Mouse (Mus musculus) cerebellum, adult (tissue): ENCODE results near the gene Dysf.

Experiments used
- ATAC-seq: cut with Nextera tagmentation; 2 replicates; pipeline ENCODE4 v1.9.2; 2017; ENCODE audit warnings: mild to moderate bottlenecking, moderate library complexity, mixed read lengths; ENCODE audit not compliant: insufficient number of reproducible peaks, low FRiP score, low TSS enrichment

Gene Dysf

DNA sequence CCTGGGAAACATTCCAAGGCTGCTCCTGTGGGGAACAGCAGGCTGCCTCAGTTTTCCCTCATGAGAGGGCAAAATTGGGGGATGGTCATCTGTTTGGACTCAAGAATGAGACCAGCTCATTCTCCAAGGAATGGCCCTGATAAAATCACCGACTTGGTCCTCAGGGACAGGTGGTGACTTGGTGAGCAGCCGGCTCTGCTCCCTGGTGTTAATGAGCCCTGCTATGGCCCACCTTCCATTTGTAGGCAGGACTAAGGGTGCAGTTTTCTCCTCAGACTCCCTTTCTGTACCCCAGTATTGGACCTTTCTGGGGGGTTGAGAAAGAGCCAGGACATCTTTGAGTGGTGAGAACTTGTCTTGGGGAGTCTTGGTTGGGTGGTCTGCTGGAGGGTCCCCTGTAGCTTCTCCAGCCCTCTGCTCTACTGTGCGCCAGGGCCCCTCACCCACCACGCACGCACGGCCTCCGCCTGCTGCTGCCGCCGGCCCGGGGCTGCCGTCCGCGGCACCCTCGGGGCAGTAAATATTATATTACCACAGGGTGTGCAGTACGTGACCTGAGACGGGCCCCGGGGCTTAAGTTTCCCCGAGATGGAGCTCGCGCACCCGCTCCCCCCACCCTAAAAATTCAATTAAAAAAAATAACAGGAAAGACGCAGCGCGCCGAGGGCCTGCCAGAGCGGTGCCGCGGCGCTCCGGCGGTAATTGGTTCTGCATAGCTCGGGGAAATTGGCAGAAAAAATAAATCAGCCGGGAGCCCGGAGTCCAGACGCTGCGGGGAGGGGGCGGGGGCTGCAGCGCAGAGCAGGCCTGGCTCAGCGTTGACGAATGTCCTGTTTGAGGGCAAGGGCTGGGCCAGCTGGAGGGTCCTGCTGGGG, 97.0 kb downstream of the Dysf start:
- ATAC-seq = no peak

DNA sequence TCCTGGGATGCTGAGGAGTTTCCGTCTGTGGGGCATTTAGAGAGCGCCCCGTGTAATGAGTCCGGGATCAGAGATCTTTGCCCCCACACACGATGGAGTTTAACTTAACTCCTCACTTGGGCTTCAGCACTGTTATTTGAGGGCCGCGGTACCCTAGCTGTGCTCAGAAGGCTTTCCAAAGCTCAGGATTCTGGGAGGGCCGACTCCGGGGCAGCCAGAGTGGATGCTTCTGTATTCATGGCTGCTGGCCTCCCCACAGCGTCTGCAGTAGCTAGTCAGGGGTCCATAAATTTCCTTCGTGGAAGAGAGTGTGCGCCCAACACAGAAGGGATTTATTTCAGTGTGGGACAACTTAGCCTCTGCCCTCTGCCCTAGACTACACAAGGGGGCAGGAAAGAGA, 97.7 kb downstream of the Dysf start:
- no peak for ATAC-seq

DNA sequence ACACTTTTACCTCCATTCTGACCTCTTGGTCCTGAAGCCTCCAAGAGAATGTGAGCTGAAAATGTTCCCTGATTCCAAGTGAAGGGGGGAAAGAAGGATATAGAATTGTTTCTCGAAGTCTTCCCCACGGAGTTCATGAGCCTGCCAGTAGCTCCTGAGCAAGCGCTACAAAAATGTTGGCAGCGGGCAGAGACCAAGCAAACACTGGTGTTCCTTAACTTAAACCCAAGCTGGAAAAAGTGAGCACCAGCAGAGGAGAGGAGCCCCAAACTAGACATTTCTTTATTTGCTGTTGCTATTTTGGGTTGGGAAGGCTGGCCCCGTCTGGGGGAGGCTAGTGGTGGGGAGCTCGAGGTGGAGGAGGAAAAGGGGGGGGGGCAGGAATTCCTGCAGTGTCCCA, 102.0 kb downstream of the Dysf start:
- no peak for ATAC-seq

DNA sequence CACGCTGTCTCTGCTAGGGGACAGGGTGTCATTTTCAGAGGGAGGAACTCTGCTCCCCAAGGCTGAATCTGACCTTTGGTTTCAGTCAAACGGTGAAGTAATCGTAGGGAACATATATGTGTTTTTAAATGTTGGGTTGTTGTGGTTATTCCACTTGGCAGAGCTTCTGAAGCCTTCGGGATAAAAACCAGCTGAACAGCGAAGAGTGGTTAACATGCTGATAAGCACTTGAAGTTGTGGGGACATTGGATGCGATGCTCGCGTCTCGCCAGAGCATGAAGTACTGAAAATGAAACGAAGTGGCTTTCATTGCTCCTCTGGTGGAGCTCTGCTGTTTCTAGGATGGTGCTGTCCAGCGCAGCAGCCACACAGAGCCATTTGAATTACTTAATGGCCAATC, 102.7 kb downstream of the Dysf start:
- no peak for ATAC-seq

DNA sequence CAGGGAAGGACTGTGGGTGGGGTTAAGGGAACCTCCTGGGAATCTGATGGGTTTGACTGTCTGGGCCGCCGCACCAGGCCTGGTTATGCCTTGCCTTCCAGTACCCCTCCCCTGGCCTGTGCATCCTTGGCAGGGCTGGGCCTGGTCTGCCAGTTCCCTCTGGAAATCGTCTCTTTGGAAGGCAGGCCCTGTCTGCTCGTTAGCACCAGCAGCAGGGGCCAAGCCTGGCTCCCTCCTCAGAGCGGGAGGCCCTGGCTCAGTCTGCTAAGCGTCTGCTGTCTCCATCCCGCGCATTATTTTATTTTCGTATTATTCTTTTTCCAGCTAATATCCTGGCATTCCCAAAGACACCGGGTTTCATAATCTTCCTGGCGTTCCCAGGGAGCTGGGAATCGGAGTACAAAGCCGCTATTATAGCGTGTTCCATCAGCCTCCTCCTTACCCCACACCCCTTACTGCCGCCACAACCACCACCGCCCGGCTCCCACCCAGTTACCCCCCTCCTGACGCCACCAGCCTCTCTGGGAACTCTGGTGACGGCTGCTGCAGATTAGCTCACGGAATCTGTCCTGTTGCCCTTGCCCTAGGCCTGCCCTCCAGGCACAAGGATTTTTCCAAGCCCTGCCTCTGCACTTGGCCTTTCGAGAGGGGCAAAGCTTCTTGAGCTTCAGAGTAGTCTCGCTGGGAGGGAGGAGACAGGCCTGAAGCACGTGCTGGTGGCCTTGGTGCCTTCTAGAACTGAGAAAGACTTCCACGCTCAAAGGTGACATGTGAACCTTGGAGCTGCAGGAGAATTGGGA, 111.5 kb downstream of the Dysf start:
- no peak for ATAC-seq

DNA sequence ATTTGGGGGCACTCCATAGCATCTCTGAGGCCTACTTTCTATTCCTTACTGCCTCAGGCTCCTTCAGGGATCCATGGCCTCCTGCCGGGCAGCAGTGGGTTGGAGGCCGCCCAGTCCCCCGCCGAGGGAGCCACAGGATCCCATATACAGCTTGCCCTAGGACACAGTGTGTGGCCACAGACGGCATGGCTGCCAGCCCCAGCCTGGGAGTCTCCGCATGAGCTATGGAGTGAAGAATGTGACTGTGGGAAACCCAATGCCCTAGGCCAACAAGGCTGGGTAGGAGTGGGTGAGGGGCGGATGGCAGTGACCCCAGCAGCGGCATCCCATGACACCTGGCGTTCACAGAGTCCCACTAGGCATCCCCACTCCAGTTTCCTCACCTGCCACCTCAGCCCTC, 116.2 kb downstream of the Dysf start:
- no peak for ATAC-seq

DNA sequence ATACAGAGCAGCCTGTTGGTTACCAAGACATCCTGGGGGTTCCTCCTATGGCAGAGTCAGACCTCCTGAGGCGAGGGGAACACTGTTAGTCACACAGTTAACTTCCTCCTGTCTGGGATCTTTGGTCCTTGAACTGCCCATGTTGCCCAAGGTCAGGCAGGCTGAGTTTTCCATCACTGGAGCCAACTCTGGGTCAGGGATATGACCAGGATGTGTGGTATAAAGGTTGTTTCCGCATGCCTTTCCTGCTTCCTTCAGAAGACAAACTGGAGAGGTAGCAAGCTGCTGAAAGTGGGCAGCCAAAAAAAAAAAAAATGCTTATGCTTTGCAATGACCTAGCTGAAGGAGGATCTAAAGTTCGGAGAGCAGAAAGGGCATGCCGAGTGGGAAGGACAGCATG, 116.7 kb downstream of the Dysf start:
- ATAC-seq = no peak

DNA sequence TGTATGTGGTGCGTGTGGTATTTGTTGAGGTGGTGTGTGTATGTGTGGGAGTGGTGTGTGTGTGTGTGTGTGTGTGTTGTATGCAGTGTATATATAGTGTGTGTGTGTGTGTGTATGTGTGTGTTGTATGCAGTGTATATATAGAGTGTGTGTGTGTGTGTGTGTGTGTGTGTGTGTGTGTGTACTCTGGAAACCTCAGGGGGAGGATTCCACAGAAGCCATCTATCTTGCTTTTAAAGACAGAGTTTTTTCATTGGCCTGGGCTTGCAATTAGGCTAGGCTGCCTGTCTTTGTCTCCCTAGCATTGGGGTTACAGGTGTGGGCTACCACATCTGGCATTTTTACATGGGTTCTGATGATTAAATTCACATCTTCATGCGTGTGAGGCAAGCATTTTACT, 119.8 kb downstream of the Dysf start:
- ATAC-seq = no peak

DNA sequence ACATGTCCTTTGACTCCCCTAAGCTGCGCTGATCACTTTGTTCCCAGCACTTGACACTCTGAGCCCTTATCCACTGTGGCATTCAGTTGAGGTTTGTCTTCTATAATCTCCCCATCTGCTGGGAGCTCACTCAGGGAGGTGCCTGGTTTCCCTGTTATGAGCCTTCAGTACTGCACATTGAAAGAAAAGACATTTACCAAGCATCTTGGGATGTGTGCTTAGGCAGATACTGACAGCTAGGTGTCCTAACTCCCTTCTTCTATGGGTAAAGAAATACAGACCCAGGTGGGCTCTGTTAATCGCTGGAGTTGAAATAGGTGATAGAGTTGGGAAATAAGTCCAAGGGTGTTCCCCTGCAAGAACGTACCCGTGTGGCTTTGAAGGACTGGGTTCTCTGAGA, 122.5 kb downstream of the Dysf start:
- ATAC-seq = no peak

DNA sequence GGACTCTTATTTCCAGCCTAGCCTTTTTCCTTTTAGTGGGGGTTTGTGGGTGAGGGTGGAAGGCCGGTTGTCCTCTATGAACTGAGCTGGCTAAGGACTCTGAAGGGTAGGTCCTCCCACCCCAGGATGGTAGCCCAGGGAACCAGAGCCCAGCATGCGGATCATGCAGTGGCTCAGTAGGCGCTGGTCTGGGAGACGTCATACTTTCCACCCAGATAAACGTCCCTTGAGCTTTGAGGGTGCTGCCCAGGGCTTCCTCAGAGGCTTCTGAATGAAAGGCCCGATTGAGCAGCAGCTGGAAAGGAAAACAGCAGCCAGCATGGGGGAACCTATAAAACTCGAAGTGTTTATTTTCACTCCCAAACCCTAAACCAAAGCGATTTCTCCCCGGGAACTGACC, 123.1 kb downstream of the Dysf start:
- ATAC-seq = no peak

DNA sequence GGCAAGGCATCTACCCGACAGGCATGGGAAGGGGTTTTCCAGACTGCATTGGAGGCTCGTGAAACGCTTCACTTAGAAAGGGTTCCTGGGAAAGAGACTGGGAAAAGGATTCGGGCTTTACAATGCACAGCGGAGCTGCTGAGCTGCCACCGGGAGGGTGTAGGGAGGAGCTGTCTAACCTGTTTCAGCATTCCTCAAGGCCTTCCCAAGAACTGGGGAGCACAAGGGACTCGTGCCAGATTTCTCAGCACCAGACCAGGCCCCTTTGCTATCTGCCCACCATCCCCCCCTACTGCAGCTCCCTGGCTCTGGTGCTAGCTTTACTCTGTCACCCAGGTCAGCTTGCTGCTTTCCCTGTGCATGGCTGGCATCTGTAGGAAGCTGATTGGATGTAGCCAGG, 124.7 kb downstream of the Dysf start:
- ATAC-seq = no peak

DNA sequence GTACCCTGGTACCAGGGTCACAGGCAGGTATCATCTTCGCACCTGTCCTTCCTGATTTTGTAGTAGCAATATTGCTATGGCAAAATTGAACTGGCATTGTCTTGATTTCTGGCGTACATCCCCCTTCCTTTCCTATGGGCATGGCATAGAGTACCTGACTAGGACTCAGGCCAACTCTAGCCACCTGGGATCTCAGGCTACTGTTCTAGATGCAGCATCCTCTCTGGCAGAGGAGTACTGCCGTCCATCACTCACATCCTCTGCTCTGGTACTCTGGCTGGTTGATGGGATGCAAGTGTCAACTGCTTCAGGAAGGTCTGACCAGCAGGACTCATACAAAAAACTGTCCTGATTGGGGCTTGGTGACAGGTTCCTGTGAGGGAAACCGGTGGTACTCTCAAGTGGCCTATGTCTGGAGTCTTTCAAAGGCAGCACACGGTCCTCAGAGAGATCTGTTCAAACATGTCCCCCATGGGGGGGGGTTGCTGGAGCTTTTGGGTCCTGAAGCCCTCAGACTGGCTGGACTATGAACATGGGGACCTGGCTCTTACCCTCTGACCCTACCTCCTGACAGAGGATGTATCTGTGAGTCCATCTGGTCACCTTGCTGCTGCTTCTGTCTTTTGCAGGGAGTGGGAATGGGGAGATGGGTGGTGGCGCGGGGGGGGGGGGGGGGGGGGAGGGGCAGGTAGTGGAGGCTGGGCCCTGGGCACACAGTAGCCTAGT, 125.8 kb downstream of the Dysf start:
- no peak for ATAC-seq

DNA sequence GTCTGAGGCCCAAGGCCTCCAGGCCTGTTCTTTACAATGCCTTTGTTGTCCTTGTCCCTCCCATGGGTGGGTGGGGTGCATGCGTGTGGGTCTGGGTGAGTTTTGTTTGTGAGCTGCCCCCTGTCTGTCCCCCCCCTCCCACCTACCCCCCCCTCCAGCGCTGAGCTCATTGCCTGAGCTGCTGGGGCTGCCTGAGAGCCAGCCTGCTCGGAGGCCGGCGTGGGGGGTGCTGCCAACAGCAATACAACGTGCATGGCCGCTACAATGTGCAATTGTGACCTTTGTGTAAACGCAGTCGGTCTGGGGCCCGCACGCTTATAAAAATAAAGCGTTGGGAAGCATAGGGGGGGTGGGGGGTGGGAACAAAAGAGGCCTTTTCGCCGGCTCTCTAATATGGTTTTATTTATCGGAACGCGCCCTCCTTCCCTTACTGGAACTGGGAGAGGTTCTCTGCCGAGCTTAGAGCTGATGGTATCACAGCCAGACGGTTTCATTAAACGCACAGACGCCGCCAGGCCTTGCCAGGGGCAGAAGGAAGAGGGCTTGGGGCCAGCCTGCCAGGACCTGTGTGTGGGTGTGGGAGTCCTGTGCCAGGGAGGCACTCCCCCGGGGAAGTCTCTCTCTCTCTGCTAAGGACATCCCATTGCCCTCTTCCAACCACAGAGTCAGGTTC, 126.5 kb downstream of the Dysf start:
- peak; percentile 62 for ATAC-seq

DNA sequence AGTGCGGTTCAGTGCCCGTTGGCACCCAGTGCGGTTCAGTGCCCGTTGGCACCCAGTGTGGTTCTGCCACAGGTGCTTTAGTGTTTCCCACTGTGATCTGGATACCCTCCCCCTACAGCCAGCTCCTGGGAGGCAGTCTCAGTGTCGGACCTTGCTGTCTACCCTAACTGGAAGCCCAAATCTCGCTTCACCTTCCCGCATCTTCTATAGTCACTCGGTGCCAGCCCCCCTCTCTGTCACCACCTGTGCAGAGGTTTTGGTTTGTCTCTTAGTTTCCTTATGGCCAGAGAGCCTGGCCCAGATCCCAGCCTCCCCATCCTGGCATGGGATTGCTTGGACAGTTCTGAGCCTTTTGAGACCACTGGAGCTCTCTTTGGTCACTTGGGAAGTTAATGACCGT, 127.3 kb downstream of the Dysf start:
- no peak for ATAC-seq

DNA sequence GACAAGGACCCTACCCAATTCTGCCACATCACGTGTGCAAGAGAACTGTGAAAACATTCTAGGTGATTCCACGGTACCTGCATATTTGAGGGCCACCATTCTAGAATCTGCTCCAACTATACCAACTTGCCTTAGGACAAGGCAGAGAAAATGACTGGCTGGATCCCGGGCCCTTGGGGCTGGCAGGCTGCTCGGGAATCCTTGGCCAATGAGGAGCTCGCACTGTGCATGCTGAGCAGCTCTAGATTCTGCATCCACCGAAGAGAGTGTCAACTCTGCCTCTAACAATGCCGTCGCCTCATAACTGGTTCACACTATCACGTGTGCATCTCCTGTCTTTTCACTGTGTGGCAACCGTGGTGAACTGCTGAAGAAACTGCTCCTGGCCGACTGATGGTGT, 128.0 kb downstream of the Dysf start:
- ATAC-seq = no peak

DNA sequence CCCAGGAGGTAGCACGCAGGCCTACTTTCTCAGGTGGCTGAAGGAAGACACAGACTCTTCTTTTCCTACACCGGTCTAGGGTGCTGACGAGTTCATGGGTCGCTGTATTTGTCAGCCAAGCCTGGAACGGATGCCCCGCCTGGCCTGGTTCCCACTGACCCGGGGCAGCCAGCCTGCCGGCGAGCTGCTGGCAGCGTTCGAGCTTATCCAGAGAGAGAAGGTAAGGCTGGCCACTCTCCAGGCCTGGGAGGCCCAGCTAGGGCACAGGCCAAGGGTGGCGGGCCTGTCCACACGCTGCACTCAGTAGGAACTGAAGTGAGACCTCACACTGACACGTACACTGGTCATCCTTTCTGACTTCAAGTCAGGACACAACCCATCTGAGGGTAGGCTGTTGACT, 131.5 kb downstream of the Dysf start:
- no peak for ATAC-seq

DNA sequence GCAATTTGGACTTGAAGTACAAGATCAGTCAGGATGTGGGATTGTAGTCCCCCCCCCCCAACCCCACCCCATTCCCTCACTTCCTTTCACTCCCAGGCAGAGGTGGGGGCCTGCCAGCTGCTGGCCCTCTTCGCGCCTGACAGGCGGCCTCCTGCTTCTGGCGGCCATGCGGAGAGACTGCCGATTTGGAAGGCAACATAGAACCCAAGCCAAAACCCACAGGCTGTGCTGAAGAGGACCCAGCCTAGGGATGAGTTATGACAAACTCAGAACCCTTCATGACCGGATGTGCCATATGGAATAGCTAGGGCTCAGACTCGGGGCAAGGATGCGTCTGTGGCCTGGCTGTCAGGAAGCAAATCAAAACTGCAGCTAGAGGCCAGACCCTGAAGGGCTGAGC, 134.1 kb downstream of the Dysf start:
- no peak for ATAC-seq

DNA sequence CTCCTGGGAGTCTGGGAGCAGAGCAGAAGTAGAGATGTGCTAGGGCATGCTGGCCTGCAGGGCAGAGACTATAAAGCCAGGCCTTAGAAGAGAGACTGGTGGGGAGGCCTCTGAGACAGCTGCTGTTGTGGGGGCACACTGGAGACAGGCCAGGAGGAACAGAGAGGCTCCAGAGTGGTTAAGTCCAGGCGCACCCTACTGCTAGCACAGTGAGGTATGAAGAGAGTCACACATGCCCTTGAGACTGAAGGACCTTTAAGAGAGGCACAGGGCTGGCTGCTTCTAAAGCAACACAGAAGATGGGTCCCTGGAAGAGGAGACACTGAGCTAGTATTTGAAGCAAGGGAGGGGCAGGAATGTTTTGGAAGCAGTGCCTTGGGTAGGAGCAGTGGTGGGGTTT, 134.9 kb downstream of the Dysf start:
- no peak for ATAC-seq

DNA sequence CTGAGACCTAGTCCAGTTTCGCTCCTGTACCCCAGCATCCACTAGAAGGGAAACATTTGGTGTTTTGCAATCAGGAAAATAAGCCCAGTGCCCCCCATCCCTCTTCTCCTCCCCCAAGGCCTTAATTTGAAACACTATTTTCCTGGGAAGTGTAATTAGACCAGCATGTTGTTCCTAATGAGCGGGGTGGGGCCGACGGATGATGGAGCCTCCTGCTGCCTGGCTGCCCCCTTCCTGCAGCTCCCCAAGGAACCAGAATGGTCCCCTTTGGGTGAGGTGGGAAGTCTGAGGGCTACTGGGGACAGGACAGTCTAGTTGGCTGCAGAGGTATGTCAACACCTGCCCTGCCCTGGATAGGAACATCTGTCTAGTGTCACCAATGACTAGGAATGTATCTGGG, 136.0 kb downstream of the Dysf start:
- no peak for ATAC-seq

DNA sequence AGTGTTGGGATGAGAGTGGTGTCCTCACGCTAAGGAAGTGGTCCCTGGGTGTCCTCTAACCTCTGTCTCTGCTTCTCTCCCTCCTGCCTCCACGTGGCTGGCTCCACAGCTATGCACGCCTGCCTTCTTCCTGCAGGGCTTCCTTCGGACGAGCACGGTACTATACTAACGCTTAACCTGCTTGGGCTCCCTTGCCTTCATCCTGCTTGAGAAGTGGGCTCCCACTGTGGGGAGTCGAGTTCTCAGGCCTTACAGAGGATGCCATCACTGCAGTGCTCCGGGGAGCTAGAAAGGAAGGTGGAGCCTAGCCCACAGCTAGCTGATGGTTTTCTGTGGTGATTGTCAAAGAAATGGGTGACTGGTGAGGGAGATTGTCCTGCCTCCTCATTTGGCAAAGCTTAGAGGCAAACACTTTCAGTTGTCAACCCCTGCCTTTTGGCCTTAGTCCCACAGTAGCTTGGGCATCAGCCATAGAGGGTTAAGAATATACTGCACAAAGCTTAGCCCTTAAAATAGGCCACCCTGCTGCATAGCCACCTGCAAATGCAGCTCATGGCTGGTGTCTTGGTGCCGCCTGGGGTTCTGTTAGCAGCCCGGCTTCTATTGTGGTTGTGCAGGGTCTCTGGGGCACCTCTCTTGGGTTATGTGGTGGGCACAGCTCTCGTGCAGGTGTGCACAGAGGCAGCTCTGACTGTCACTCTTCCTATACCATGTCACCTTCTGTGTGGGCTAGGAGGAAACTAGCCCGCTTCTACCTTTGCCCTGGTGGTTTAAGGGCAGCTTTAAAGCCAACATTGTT, 139.0 kb downstream of the Dysf start:
- ATAC-seq = no peak
